Mouse (Mus musculus) E14TG2a.4 (cell line): Measurements from ENCODE around the gene Egln3.

Experiments used
- CTCF ChIP-seq: conservative IDR thresholded peaks from 2 replicates; pipeline ENCODE4 v1.5.1; 2014; ENCODE audit warnings: low read length
- POU5F1 ChIP-seq: IDR thresholded peaks from 2 replicates; pipeline ENCODE4 v1.6.1; 2014; ENCODE audit warnings: low read length, borderline replicate concordance

DNA sequence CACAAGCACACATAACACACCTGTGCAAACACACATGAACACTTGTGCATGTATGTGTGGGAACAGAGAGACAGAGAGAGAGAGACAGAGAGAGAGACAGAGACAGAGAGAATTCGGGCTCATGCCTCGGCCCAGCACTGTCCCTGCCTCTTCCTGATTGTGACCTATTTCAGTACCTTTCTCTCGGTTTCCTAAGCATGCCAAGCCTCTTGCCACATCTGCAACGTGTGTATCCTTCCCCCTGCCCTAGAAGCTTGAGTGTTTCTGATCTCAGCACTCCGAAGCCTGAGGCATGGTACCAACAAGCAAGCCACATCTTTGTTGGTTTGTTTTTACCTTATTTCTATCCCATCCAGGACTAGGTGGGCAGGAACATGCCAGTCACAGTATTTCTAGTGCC, 9.6 kb upstream of the Egln3 start:
- TF ChIP-seq CTCF = no peak
- TF ChIP-seq POU5F1 = no peak
